Mouse (Mus musculus) sigmoid colon, adult 10 weeks (tissue): ENCODE measurements around the gene Tmem19. TPM values are rescaled to one million over a fixed set of nuclear protein-coding genes. Genes with fewer than 3 reads are reported as not detected.

ENCODE experiments used
- polyA plus RNA-seq: library from polyadenylated mRNA; stranded (reverse); fragments of 350-450 nt; fragmentation: Illumina TruSeq; extraction: RNeasy Lipid Tissue Mini Kit (QIAGEN cat#74804); gene quantifications from one replicate; pipeline ENCODE4 v1.2.3, GENCODE M21; 2014; ENCODE audit warnings: low read depth, low replicate concordance

Gene Tmem19
- polyA plus RNA-seq = 48.1 TPM

GRCm38 (mm10) chr10:115361840-115362622, at the start of gene Tmem19:
Tmem19 (minus strand) TSS chr10:115362501.

GRCm38 (mm10) chr10:115384221-115385017, 22.1 kb upstream of the Tmem19 start, which contains the start of the genes Thap2 and Zfc3h1:
Thap2 (minus strand) TSS chr10:115384443.
Zfc3h1 (plus strand) TSS chr10:115384959.

GRCm38 (mm10) chr10:115315473-115316171, 46.7 kb downstream of the Tmem19 start, which contains the start of gene Rab21:
Rab21 (minus strand) TSS chr10:115315594.

Other genes with a start within 250 kb of the Tmem19 start
- gene Tph2, start 177.5 kb downstream of the Tmem19 start, polyA plus RNA-seq = not detected
- 147 TPM for gene Tbc1d15, start 111.0 kb downstream of the Tmem19 start, polyA plus RNA-seq
- 90.4 TPM for gene Rab21, start 46.9 kb downstream of the Tmem19 start, polyA plus RNA-seq
- 47.9 TPM for gene Thap2, start 21.9 kb upstream of the Tmem19 start, polyA plus RNA-seq
- 419 TPM for gene Zfc3h1, start 22.5 kb upstream of the Tmem19 start, polyA plus RNA-seq
- not detected for gene A930009A15Rik, start 207.5 kb upstream of the Tmem19 start, polyA plus RNA-seq
- gene Lgr5, start 225.3 kb upstream of the Tmem19 start, polyA plus RNA-seq = 16.7 TPM